Mouse (Mus musculus) gastrocnemius, postnatal 25 days (tissue): ENCODE results near the gene Cldn3. TPM values are rescaled to one million over a fixed set of nuclear protein-coding genes. Genes with fewer than 3 reads are reported as not detected.
A peak's percentile ranks its signal among the peaks of the same experiment; 100 is the strongest.

Source experiments
- DNase-seq: peaks from one replicate; pipeline ENCODE4 v3.0.0; 2022
- total RNA-seq, 2 experiments: library from RNA; stranded (reverse); gene quantifications; 1 replicate in 1 of 2; 2 replicates in 1 of 2; pipeline ENCODE4 v1.2.3; 2021

Cldn3 gene
- total RNA-seq, 2 experiments from 2014 or later, result 0.21 TPM; not detected in 1

- DNase-seq, result peak; percentile 24
Observed at GRCm38 (mm10) chr5:134965852-134966821, 19.9 kb upstream of the Cldn3 start.

- DNase-seq, result no peak
Observed at GRCm38 (mm10) chr5:134967164-134967944, 18.7 kb upstream of the Cldn3 start.

DNA sequence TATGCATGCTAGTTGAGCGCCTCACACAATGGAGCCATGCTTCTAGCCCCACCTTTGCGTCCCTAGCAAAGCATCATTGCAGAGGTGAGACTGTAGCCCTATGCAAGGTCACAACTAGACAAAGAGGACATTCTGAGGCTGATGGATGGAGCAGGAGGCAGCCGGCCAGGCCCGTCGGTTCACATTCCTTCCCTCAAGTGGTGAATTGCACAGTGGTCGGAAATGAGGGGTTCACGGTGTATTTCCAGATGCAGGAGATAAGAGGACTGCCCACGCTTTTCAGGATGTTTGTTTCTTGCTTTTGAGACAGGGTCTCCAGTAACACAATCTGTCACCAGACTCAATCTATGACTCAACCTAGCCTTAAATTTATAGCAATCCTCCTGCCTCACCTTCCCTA, 15.3 kb upstream of the Cldn3 start:
- DNase-seq, result no peak

GRCm38 (mm10) chr5:134973081-134973480, 12.9 kb upstream of the Cldn3 start:
- no peak for DNase-seq

- no peak for DNase-seq
Observed at GRCm38 (mm10) chr5:134973526-134973925, 12.5 kb upstream of the Cldn3 start.

GRCm38 (mm10) chr5:134974294-134974693, 11.7 kb upstream of the Cldn3 start:
- DNase-seq, result no peak

DNA sequence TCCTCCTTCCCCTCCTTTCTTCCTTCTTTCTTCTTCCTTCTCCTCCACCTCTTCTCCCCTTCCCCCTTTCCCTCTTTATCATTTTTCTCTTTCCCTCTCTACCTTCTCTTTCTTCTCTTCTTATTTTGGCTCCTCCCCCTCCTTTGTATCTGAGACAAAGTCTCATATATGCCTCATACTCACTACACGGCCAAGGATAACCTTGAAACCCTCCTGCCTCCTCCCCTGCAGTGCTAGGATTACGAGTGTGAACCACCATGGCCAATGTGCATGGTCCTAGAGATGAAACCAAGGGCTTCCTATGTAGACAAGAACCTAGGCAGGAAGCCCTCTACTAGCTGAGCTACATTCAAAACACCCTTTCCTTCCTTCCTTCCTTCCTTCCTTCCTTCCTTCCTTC, 11.1 kb upstream of the Cldn3 start:
- no peak for DNase-seq

GRCm38 (mm10) chr5:134976164-134976563, 9.8 kb upstream of the Cldn3 start:
- DNase-seq, result no peak

- DNase-seq, result no peak
Observed at GRCm38 (mm10) chr5:134976577-134977250, 9.3 kb upstream of the Cldn3 start.

DNA sequence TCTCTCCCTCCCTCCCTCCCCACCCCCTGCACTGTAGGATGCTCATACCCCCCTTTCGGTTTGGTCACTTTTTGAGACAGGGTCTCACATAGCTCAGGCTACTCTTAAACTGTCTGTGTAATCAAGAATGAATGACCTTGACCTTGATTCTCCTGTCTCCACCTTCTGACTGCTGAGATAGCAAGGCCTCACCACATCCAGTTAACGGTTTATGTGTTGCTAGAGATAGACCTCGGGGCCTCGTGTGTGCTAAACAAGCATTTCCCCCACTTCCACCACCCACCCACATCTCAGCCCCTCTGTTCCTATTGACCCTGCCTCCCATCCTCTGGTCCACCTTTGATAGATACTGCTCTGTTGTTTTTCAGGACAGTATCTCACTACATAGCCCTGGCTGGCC, 8.2 kb upstream of the Cldn3 start:
- no peak for DNase-seq

GRCm38 (mm10) chr5:134981149-134981548, 4.9 kb upstream of the Cldn3 start:
- no peak for DNase-seq

DNA sequence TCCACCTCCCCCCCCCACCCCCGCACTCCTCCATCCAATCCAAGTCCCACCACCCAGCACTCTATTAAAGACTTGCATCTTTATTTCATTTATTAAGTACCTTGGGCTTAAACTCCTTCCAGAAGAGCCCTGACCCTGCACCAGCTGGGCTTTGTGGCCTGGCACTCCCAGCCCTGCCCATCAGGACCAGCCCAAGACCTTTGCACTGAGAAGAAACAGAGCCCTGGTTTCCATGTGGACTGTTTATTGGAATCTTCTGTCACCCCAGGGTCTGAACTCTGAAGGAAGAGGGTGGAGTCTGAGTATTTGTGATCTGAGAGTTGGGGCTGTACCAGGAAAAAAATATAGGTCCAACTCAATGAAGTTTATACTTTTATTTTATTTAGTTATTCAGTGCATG, 2.9 kb upstream of the Cldn3 start:
- DNase-seq, result no peak

DNA sequence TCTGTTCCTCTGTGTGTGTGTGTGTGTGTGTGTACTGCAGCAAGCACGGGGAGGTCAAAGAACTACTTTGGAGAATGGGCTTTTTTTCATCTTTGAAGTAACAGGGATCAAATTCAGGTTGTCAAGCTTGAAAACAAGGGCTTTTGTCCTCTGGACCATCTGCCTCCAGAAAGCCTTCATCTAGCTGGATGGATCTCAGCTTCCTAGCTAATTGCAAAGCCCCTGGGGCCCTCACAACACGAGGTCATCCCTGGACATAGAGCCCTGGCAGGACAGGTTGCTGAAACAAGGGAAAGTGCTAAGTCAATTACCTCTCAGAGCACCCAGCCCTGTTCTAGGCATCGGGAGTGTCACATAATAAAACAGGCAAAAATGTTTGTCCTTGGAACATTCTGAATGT, 2.2 kb upstream of the Cldn3 start:
- no peak for DNase-seq

GRCm38 (mm10) chr5:134986298-134987268, 569 bp downstream of the Cldn3 start:
- no peak for DNase-seq

GRCm38 (mm10) chr5:134989166-134989565, 3.2 kb downstream of the Cldn3 start:
- DNase-seq, result no peak

DNA sequence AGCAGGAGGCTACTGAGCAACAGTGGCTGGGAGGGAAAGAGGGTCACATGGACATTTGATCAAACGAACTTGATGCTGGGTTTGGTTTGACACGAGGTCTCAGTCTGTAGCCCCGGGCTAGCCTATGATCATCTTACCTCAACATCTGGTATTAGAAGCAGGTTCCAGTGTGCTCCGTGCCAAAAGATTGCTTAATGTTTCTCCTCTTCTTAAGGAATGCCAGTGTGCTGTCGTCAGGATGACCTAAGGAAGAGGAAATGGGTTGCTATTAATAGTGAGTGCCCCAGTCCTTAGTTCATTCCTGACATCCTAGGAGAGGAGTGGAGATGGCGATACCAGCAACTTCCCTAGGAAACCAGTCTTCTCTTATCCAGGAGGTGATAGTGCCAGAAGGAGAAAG, 3.7 kb downstream of the Cldn3 start:
- no peak for DNase-seq

DNA sequence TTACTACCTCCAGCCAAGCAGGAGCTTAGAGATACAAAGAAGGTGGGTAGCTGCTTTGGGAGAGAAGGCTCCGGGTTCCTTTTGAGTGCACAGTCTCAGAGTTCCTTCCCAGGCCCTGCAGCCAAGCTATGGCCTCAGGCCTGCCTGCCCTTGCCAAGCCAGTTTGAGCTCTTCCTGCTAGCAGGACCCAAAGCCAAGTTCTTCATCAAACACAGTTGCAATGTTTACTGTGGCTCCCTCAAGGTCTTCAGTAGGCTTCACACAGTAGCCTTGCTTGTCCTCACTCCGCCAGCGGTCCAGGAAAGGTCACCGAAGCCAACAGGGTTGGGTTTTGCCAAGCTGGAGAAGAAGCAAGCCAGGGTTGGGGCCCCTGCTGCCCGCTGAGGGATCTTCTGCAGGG, 6.6 kb downstream of the Cldn3 start:
- DNase-seq, result no peak

DNA sequence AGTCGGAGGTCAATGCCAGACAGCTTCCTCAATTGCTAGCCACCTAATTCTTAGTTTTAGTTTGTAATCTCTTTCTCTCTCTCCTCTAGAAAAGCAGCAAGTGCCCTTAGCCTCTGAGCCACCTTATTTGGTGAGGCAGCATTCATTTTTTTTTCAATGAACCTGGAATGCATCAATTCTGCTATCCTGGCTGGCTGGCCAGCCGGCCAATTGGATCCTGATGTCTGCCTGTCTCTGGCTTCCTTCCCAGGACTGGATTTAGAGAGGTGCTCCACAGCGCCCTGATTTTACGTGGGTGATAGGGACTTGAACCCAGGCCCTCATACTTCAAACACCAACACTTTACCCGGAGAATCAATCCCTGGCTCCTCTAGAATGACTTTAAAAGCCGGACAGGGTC, 12.3 kb downstream of the Cldn3 start:
- no peak for DNase-seq

DNA sequence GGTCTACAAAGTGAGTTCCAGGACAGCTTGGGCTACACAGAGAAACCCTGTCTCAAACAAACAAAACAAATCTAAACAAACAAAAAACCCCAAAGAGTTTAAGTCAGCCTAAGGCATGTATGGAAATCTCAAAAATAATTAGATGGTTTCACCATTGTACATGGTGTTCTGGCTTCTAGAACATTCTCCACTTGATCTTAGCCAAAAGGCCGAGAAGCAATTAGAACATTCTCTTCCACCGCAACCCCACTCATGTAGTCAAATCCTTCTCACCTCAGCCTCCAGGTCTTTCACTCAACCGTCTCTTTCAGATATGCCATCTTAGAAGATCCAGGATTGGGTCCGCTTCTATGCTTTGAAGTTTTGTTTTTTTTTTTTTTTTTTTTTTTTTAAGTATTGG, 13.8 kb downstream of the Cldn3 start:
- DNase-seq, result no peak

- no peak for DNase-seq
Observed at GRCm38 (mm10) chr5:135000751-135001150, 14.7 kb downstream of the Cldn3 start.

GRCm38 (mm10) chr5:135001309-135001708, 15.3 kb downstream of the Cldn3 start:
- no peak for DNase-seq
